Mouse (Mus musculus) thymus, adult 2 months (tissue): ENCODE measurements around the gene Ndel1.

Source experiments
- CTCF ChIP-seq: fragments of 200-500 bp; IDR thresholded peaks from 2 replicates; pipeline ENCODE4 v1.5.1; 2012; ENCODE audit warnings: mild to moderate bottlenecking, control low read depth, low read length, moderate library complexity, borderline replicate concordance; ENCODE audit not compliant: control insufficient read depth, poor library complexity, insufficient read depth; ENCODE audit errors: extremely low read depth
- POLR2A ChIP-seq: fragments of 200-500 bp; IDR thresholded peaks from 2 replicates; pipeline ENCODE4 v1.6.1; 2012; ENCODE audit warnings: mild to moderate bottlenecking, low read length, control low read depth, moderate library complexity; ENCODE audit not compliant: control insufficient read depth, poor library complexity, insufficient read depth; ENCODE audit errors: extremely low read depth

GRCm38 (mm10) chr11:68896247-68896646 is 24.6 kb upstream of the Ndel1 start:
- no peak for TF ChIP-seq POLR2A
- TF ChIP-seq CTCF, result no peak
